Mouse (Mus musculus): ENCODE measurements around the gene Nudt1. TPM values are rescaled to one million over a fixed set of nuclear protein-coding genes. Genes with fewer than 3 reads are reported as not detected.

The Nudt1 gene
- 24.5 and 28.2 TPM in 2 replicates for polyA plus RNA-seq (2014; fragmentation: Nextera tagmentation; extraction: Ambion mirVana)

DNA sequence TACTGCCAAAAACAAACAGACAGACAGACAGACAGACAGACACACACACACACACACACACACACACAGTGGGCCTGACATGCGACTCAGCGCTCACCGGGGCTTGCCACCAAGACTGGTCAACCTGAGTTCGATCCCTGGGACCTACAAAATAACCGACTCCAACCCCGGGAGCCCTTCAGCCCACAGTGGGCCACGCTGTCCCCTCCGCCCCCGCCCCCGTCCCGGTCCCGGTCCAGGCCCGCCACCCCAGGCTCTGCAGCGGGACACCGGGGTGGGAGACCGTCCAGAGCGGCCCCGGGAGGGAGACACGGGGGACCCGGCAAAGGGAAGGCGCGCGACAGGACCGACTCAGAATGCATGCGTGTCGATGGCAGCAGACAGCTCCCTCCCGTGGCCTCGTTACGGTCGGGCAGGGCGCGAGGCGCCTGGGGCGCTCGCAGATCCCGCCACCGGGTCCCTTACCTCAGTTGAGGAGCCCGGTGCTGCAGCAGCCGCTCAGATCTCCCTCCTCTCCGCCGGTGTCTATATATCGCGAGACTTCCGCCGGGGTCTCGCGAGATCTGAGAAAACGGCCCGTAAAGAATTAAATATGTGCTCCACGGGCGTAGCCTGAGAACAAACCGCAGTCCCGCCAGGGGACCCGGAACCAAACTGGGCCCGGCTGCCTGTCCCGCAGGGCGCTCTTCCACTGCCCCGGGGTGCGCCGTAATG lies at the start of gene Nudt1, which contains the start of gene Mad1l1:
Gene Nudt1 (plus strand): TSS at position 615 of the 714 bp plus-strand sequence.
Gene Mad1l1 (minus strand): TSS at position 511 of the 714 bp plus-strand sequence.
- Histone ChIP-seq H3K36me3 (ENCODE audit: control insufficient read depth, insufficient read depth, low read length) (no peaks in the 10 kb centered on the region), H3K9me3 (ENCODE audit: control insufficient read depth, low read length) (no peaks in the 10 kb centered on the region), H3K4me1 (ENCODE audit: control insufficient read depth, insufficient read depth, low read length) (peaks cover 7% of the 10 kb centered on the region), H3K27ac (ENCODE audit: low read depth, low read length) (peak within 1 kb of the TSS; percentile 70), H3K4me2 (ENCODE audit: low read depth, low read length) (peak within 1 kb of the TSS; percentile 68), H3K9ac (replicated peaks; ENCODE audit: low read depth, low read length) (peak within 1 kb of the TSS; percentile 97), H3K4me3 (ENCODE audit: low read depth, low read length) (peak within 1 kb of the TSS; percentile 93), H3K27me3 (ENCODE audit: control insufficient read depth, insufficient read depth, low read length) (no peaks in the 10 kb centered on the region)
- ATAC-seq (ENCODE audit: low read depth) = peak; percentile 93
- under 1% methylated on average over 59 of the region's 60 CpGs for WGBS

GRCm38 (mm10) chr5:140276779-140277178 lies 44.7 kb upstream of the Nudt1 start:
- no peaks in the 10 kb centered on the region for H3K27me3 ChIP-seq (ENCODE audit: control insufficient read depth, insufficient read depth, low read length)
- no peak overlapping the region for H3K4me3 ChIP-seq (ENCODE audit: low read depth, low read length)
- 82% methylated on average over 6 of the region's 6 CpGs for WGBS
- no peak overlapping the region for H3K9ac ChIP-seq (replicated peaks; ENCODE audit: low read depth, low read length)
- ATAC-seq (ENCODE audit: low read depth) = no peak
- H3K27ac ChIP-seq (ENCODE audit: low read depth, low read length) = no peak overlapping the region
- no peaks in the 10 kb centered on the region for H3K4me1 ChIP-seq (ENCODE audit: control insufficient read depth, insufficient read depth, low read length)
- no peaks in the 10 kb centered on the region for H3K36me3 ChIP-seq (ENCODE audit: control insufficient read depth, insufficient read depth, low read length)
- H3K9me3 ChIP-seq (ENCODE audit: control insufficient read depth, low read length) = no peaks in the 10 kb centered on the region
- no peak overlapping the region for H3K4me2 ChIP-seq (ENCODE audit: low read depth, low read length)

DNA sequence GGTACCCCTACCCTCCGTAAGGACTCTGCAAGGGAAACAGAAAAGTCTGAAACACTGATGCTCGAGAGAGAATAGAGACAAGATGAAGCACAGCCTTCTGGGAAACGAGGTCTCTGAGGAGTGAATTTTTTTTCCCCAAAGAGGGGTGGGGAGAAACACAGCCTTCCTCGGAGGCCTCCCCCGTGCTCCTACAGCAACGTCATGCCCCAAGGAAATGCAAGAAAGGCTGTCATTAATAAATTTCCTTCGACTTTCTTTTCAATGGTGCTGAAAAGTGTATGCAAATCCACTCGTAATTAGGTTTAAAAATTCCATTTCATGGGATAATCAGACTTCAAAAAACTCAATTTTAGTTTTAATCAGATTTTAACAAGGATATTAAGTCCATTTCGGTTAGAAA lies 41.3 kb upstream of the Nudt1 start:
- Histone ChIP-seq H3K9ac (replicated peaks; ENCODE audit: low read depth, low read length) (no peak overlapping the region), H3K36me3 (ENCODE audit: control insufficient read depth, insufficient read depth, low read length) (no peaks in the 10 kb centered on the region), H3K4me2 (ENCODE audit: low read depth, low read length) (no peak overlapping the region), H3K27me3 (ENCODE audit: control insufficient read depth, insufficient read depth, low read length) (no peaks in the 10 kb centered on the region), H3K4me1 (ENCODE audit: control insufficient read depth, insufficient read depth, low read length) (no peaks in the 10 kb centered on the region), H3K4me3 (ENCODE audit: low read depth, low read length) (no peak overlapping the region), H3K27ac (ENCODE audit: low read depth, low read length) (no peak overlapping the region), H3K9me3 (ENCODE audit: control insufficient read depth, low read length) (no peaks in the 10 kb centered on the region)
- WGBS = 54% methylated on average over 9 of the region's 9 CpGs
- no peak for ATAC-seq (ENCODE audit: low read depth)

DNA sequence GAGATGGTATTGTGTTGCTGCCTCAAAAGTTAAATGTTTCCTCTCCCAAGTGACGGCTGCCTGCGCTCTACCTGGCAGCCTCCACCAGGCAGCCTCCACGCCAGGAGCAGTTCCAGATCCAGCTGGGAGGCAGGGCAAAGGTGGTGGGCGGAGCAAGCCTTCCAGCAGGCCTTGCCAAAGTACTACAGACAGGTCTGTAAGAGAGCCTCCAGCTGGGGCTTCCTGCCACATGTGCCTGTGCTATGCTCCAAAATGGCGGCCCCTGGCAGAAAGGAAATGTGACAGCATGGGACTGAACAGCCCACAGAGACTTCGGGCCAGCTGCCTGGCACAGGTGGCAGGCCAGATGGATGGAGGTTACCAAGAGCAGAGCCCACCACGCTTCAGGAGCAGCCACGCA lies 39.1 kb upstream of the Nudt1 start:
- H3K9me3 ChIP-seq (ENCODE audit: control insufficient read depth, low read length) = no peaks in the 10 kb centered on the region
- no peaks in the 10 kb centered on the region for H3K36me3 ChIP-seq (ENCODE audit: control insufficient read depth, insufficient read depth, low read length)
- no peaks in the 10 kb centered on the region for H3K4me1 ChIP-seq (ENCODE audit: control insufficient read depth, insufficient read depth, low read length)
- no peak overlapping the region for H3K4me3 ChIP-seq (ENCODE audit: low read depth, low read length)
- peak; percentile 44; the same call in 1 of the 2 replicates for ATAC-seq (ENCODE audit: low read depth)
- 73% methylated on average over 8 of the region's 8 CpGs for WGBS
- no peak overlapping the region for H3K9ac ChIP-seq (replicated peaks; ENCODE audit: low read depth, low read length)
- no peaks in the 10 kb centered on the region for H3K27me3 ChIP-seq (ENCODE audit: control insufficient read depth, insufficient read depth, low read length)
- H3K4me2 ChIP-seq (ENCODE audit: low read depth, low read length) = no peak overlapping the region
- H3K27ac ChIP-seq (ENCODE audit: low read depth, low read length) = no peak overlapping the region

GRCm38 (mm10) chr5:140282900-140283299 lies 38.6 kb upstream of the Nudt1 start:
- Histone ChIP-seq H3K9ac (replicated peaks; ENCODE audit: low read depth, low read length) (no peak overlapping the region), H3K9me3 (ENCODE audit: control insufficient read depth, low read length) (no peaks in the 10 kb centered on the region), H3K4me1 (ENCODE audit: control insufficient read depth, insufficient read depth, low read length) (no peaks in the 10 kb centered on the region), H3K4me2 (ENCODE audit: low read depth, low read length) (no peak overlapping the region), H3K27ac (ENCODE audit: low read depth, low read length) (no peak overlapping the region), H3K27me3 (ENCODE audit: control insufficient read depth, insufficient read depth, low read length) (no peaks in the 10 kb centered on the region), H3K36me3 (ENCODE audit: control insufficient read depth, insufficient read depth, low read length) (no peaks in the 10 kb centered on the region), H3K4me3 (ENCODE audit: low read depth, low read length) (no peak overlapping the region)
- WGBS = 96% methylated on average over 3 of the region's 3 CpGs
- ATAC-seq (ENCODE audit: low read depth) = no peak

DNA sequence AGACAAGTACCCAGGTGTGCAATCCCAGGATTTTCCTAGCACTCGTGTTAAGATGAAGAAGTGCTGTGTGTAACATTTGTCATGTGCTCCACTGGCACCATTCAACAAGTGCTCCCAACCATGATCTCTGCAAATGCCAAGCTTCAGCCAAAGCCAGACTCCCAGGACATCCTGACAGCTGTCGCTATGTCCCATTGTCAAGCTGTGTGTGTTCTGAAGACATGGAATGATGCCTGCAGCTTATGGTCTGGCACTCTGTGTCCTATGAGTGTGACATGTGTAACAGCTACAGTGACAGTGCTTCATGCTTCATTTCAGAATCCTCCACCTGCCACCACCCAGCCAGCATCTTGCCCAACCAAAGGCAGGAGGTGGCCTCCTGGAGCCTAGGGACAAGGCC lies 37.4 kb upstream of the Nudt1 start:
- no peak overlapping the region for H3K4me2 ChIP-seq (ENCODE audit: low read depth, low read length)
- 94% methylated on average over 2 of the region's 2 CpGs for WGBS
- no peaks in the 10 kb centered on the region for H3K27me3 ChIP-seq (ENCODE audit: control insufficient read depth, insufficient read depth, low read length)
- no peaks in the 10 kb centered on the region for H3K36me3 ChIP-seq (ENCODE audit: control insufficient read depth, insufficient read depth, low read length)
- no peak overlapping the region for H3K27ac ChIP-seq (ENCODE audit: low read depth, low read length)
- no peaks in the 10 kb centered on the region for H3K9me3 ChIP-seq (ENCODE audit: control insufficient read depth, low read length)
- no peaks in the 10 kb centered on the region for H3K4me1 ChIP-seq (ENCODE audit: control insufficient read depth, insufficient read depth, low read length)
- H3K4me3 ChIP-seq (ENCODE audit: low read depth, low read length) = no peak overlapping the region
- ATAC-seq (ENCODE audit: low read depth) = no peak
- no peak overlapping the region for H3K9ac ChIP-seq (replicated peaks; ENCODE audit: low read depth, low read length)

- ATAC-seq (ENCODE audit: low read depth) = no peak
- 89% methylated on average over 2 of the region's 2 CpGs for WGBS
- no peaks in the 10 kb centered on the region for H3K27me3 ChIP-seq (ENCODE audit: control insufficient read depth, insufficient read depth, low read length)
- no peaks in the 10 kb centered on the region for H3K4me1 ChIP-seq (ENCODE audit: control insufficient read depth, insufficient read depth, low read length)
- no peak overlapping the region for H3K4me3 ChIP-seq (ENCODE audit: low read depth, low read length)
- H3K4me2 ChIP-seq (ENCODE audit: low read depth, low read length) = no peak overlapping the region
- H3K27ac ChIP-seq (ENCODE audit: low read depth, low read length) = no peak overlapping the region
- H3K9me3 ChIP-seq (ENCODE audit: control insufficient read depth, low read length) = no peaks in the 10 kb centered on the region
- no peak overlapping the region for H3K9ac ChIP-seq (replicated peaks; ENCODE audit: low read depth, low read length)
- no peaks in the 10 kb centered on the region for H3K36me3 ChIP-seq (ENCODE audit: control insufficient read depth, insufficient read depth, low read length)
These were observed 36.7 kb upstream of the Nudt1 start for GRCm38 (mm10) chr5:140284761-140285160.

DNA sequence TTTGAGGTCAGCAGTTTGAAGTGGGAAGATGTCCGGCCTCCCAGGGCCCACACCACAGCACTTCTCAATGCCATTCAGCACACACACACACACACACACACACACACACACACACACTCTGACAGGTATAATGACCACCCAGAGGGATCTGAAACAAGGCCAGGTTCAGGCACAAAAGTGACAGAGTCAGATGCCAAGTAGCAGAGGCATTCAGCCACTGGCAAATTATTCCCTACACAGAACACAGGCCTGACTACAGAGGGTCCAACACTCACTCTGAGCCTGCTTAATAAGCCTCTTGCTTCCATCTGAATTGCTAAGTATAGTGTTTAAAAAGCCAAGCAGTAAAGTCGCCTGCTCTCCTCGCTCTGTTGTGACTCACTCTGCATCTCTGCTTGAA lies 33.2 kb upstream of the Nudt1 start:
- WGBS = 73% methylated on average over 3 of the region's 3 CpGs
- H3K36me3 ChIP-seq (ENCODE audit: control insufficient read depth, insufficient read depth, low read length) = no peaks in the 10 kb centered on the region
- H3K9ac ChIP-seq (replicated peaks; ENCODE audit: low read depth, low read length) = no peak overlapping the region
- no peaks in the 10 kb centered on the region for H3K27me3 ChIP-seq (ENCODE audit: control insufficient read depth, insufficient read depth, low read length)
- no peak overlapping the region for H3K27ac ChIP-seq (ENCODE audit: low read depth, low read length)
- no peaks in the 10 kb centered on the region for H3K9me3 ChIP-seq (ENCODE audit: control insufficient read depth, low read length)
- no peaks in the 10 kb centered on the region for H3K4me1 ChIP-seq (ENCODE audit: control insufficient read depth, insufficient read depth, low read length)
- no peak overlapping the region for H3K4me3 ChIP-seq (ENCODE audit: low read depth, low read length)
- no peak overlapping the region for H3K4me2 ChIP-seq (ENCODE audit: low read depth, low read length)
- ATAC-seq (ENCODE audit: low read depth) = no peak

GRCm38 (mm10) chr5:140289161-140289560 lies 32.3 kb upstream of the Nudt1 start:
- Histone ChIP-seq H3K4me2 (ENCODE audit: low read depth, low read length) (no peak overlapping the region), H3K27me3 (ENCODE audit: control insufficient read depth, insufficient read depth, low read length) (no peaks in the 10 kb centered on the region), H3K4me1 (ENCODE audit: control insufficient read depth, insufficient read depth, low read length) (no peaks in the 10 kb centered on the region), H3K9me3 (ENCODE audit: control insufficient read depth, low read length) (no peaks in the 10 kb centered on the region), H3K9ac (replicated peaks; ENCODE audit: low read depth, low read length) (no peak overlapping the region), H3K27ac (ENCODE audit: low read depth, low read length) (no peak overlapping the region), H3K4me3 (ENCODE audit: low read depth, low read length) (no peak overlapping the region), H3K36me3 (ENCODE audit: control insufficient read depth, insufficient read depth, low read length) (no peaks in the 10 kb centered on the region)
- 94% methylated on average over 2 of the region's 2 CpGs for WGBS
- ATAC-seq (ENCODE audit: low read depth) = no peak
